Mouse (Mus musculus): ENCODE results near the gene Irak3.

DNA sequence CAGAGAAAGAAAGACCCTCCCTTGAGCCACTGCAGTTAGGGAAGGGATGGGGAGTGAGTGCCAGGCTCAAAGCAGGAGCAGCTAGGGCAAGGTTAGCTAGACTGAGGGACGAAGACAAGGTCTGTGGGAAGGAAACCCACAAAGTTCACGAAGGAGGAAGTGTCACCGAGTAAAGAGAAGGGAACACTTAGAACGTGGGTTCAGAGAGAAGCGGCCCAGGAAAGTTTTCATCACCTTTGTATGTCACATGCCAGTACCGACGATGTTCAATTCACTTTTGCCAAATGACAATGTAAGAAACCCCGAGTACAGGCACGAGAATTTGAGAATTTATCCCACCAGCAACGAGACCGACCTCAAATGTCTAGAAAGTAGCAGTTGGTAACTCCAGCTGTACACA, 12.7 kb downstream of the Irak3 start:
- TF ChIP-seq CTCF (IDR thresholded peaks at IDR 0.05; ENCODE audit: low read depth), result no peak
- no peak for TF ChIP-seq EP300 (IDR thresholded peaks at IDR 0.05; ENCODE audit: low read depth)
